8 mouse cellular contexts compared by ENCODE assay signal in the genomic region with DNA sequence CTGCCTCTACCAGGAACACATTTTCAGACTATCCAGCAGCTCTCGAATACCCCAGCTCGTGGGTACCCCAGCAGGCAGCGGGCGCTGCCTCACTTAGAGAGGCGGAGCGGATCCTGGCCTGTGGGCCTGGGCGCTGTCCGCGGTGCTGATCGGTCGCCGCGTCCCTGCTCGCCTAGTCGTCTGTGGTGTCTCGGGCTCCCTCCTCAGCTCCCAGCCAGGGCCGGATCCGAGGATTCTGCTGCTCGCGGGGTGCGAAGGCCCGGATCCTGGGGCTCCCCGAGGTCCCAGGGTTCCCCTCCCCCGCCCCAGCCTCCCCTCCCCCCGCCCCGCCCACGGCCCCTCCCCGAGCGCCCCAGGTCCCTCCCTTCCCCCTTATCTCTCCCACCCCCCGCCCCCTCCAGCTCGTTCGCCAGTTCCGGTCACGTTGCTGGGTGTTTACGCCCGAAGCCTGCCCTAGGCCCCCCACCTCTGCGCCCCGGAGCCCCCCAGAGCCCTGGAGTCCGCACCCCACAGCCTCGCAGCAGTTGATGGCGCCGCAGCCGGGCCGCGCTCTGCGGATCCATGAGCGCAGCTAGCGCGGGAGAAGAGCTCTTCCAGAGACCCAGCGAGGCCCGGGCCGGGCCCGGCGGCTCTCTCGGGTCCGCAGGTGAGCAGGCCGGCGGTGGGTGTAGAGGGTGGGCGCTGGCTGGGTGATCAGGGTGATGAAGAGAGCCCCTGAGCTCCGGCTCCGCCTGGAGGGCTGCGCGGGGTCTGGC. TPM values are rescaled to one million over a fixed set of nuclear protein-coding genes. Genes with fewer than 3 reads are reported as not detected.
DNase-seq lines count a peak whose midpoint lies in the region; ATAC-seq lines count a peak whose summit lies in the region.

A gene (plus strand): TSS at position 405 of the 755 bp plus-strand sequence.

- H3K4me1 ChIP-seq in heart, embryonic 10.5 days: peaks cover 11% of the 10 kb centered on the region
- peaks cover 7% of the 10 kb centered on the region; the same call in 1 of the 2 replicates for H3K4me1 ChIP-seq in kidney, embryonic 14.5 days (ENCODE audit: control insufficient read depth, insufficient read depth, low read length)
- H3K4me1 ChIP-seq in liver, embryonic 11.5 days (replicated peaks; ENCODE audit: control insufficient read depth, insufficient read depth, low read length): peaks cover 32% of the 10 kb centered on the region
- H3K4me1 ChIP-seq in stomach, embryonic 14.5 days (ENCODE audit: control insufficient read depth, insufficient read depth, low read length): no peaks in the 10 kb centered on the region

- ATAC-seq in erythroblast, adult 5-6 weeks (replicated peaks; ENCODE audit: low FRiP score, poor library complexity, severe bottlenecking): peak; percentile 59
- ATAC-seq in kidney, embryonic 14.5 days (ENCODE audit: low FRiP score, low TSS enrichment): peak; percentile 92
- ATAC-seq in liver, embryonic 11.5 days (replicated peaks; ENCODE audit: low FRiP score): peak; percentile 73
- ATAC-seq in stomach, embryonic 14.5 days (ENCODE audit: insufficient number of reproducible peaks, insufficient read depth, low FRiP score, low read depth): peak; percentile 81; the same call in 1 of the 2 replicates

- 1% methylated on average over 60 of the region's 63 CpGs for WGBS in heart, embryonic 10.5 days
- WGBS in kidney, embryonic 14.5 days: under 1% methylated on average over 54 of the region's 63 CpGs
- WGBS in liver, embryonic 11.5 days: under 1% methylated on average over 54 of the region's 63 CpGs
- WGBS in stomach, embryonic 14.5 days: under 1% methylated on average over 52 of the region's 63 CpGs

- H3K27ac ChIP-seq in heart, embryonic 10.5 days: peak within 1 kb of the TSS; percentile 76; the same call in 1 of the 2 replicates
- H3K27ac ChIP-seq in kidney, embryonic 14.5 days (ENCODE audit: low read depth, low read length): no peak within 1 kb of the TSS
- peak within 1 kb of the TSS; percentile 62; the same call in 1 of the 2 replicates for H3K27ac ChIP-seq in liver, embryonic 11.5 days (ENCODE audit: low read depth, low read length)
- no peak within 1 kb of the TSS for H3K27ac ChIP-seq in stomach, embryonic 14.5 days (ENCODE audit: low read length)

- H3K36me3 ChIP-seq in heart, embryonic 10.5 days: no peaks in the 10 kb centered on the region
- no peaks in the 10 kb centered on the region for H3K36me3 ChIP-seq in kidney, embryonic 14.5 days (ENCODE audit: control insufficient read depth, insufficient read depth, low read length)
- no peaks in the 10 kb centered on the region for H3K36me3 ChIP-seq in liver, embryonic 11.5 days (ENCODE audit: control insufficient read depth, insufficient read depth, low read length)
- no peaks in the 10 kb centered on the region for H3K36me3 ChIP-seq in stomach, embryonic 14.5 days (ENCODE audit: control insufficient read depth, insufficient read depth, low read length)

- no peaks in the 10 kb centered on the region for H3K9me3 ChIP-seq in heart, embryonic 10.5 days
- H3K9me3 ChIP-seq in kidney, embryonic 14.5 days (ENCODE audit: control insufficient read depth, low read length): no peaks in the 10 kb centered on the region; the same call in 1 of the 2 replicates
- H3K9me3 ChIP-seq in liver, embryonic 11.5 days (ENCODE audit: control insufficient read depth, low read length): no peaks in the 10 kb centered on the region
- H3K9me3 ChIP-seq in stomach, embryonic 14.5 days (ENCODE audit: control insufficient read depth, low read depth, low read length): no peaks in the 10 kb centered on the region

- peak within 1 kb of the TSS; percentile 63 for H3K4me3 ChIP-seq in heart, embryonic 10.5 days
- peak within 1 kb of the TSS; percentile 28 for H3K4me3 ChIP-seq in kidney, embryonic 14.5 days (ENCODE audit: low read length)
- peak within 1 kb of the TSS; percentile 76 for H3K4me3 ChIP-seq in liver, embryonic 11.5 days (ENCODE audit: low read depth, low read length)
- H3K4me3 ChIP-seq in stomach, embryonic 14.5 days (ENCODE audit: low read depth, low read length): peak within 1 kb of the TSS; percentile 26

- peak within 1 kb of the TSS; percentile 49 for H3K4me2 ChIP-seq in kidney, embryonic 14.5 days (replicated peaks; ENCODE audit: low read depth, low read length)
- H3K4me2 ChIP-seq in liver, embryonic 11.5 days: peak within 1 kb of the TSS; percentile 96
- H3K4me2 ChIP-seq in stomach, embryonic 14.5 days (replicated peaks; ENCODE audit: low read depth, low read length): peak within 1 kb of the TSS; percentile 49

- H3K27me3 ChIP-seq in heart, embryonic 10.5 days (ENCODE audit: insufficient read depth, poor library complexity, severe bottlenecking): peaks cover 65% of the 10 kb centered on the region
- peaks cover 23% of the 10 kb centered on the region for H3K27me3 ChIP-seq in kidney, embryonic 14.5 days (ENCODE audit: control insufficient read depth, insufficient read depth, low read length)
- H3K27me3 ChIP-seq in liver, embryonic 11.5 days (replicated peaks; ENCODE audit: control insufficient read depth, insufficient read depth, low read length): peaks cover 29% of the 10 kb centered on the region
- H3K27me3 ChIP-seq in stomach, embryonic 14.5 days (ENCODE audit: control insufficient read depth, insufficient read depth, low read length): peaks cover 10% of the 10 kb centered on the region

- DNase-seq in A20 (ENCODE audit: low read depth, low spot score): peak; percentile 39
- peak; percentile 75 for DNase-seq in brain, adult 2 months (ENCODE audit: low read depth, low spot score)
- DNase-seq in heart, embryonic 10.5 days (ENCODE audit: low spot score): peak; percentile 95
- DNase-seq in liver, embryonic 11.5 days (ENCODE audit: low spot score): peak; percentile 91
- DNase-seq in naive thymus-derived CD4-positive, alpha-beta T cell, adult 2 months (ENCODE audit: low read depth): peak; percentile 65

- H3K9ac ChIP-seq in kidney, embryonic 14.5 days (ENCODE audit: low read depth, low read length): no peak within 1 kb of the TSS
- H3K9ac ChIP-seq in liver, embryonic 11.5 days (ENCODE audit: low read depth, low read length): peak within 1 kb of the TSS; percentile 77
- no peak within 1 kb of the TSS; the same call in 1 of the 2 replicates for H3K9ac ChIP-seq in stomach, embryonic 14.5 days (replicated peaks; ENCODE audit: low read depth, low read length)

RNA-seq across cellular contexts. Expression of the gene that starts here (rescaled TPM):
- 91.3 and 114 TPM in 2 replicates for total RNA-seq in erythroblast, adult 5-6 weeks (2015; ENCODE audit: low replicate concordance)
- total RNA-seq in erythroblast, adult 5-6 weeks (2017; ENCODE audit: low replicate concordance): 89.9 and 92.6 TPM in 2 replicates
- 1.6 and 1.7 TPM in 2 replicates for polyA plus RNA-seq in heart, embryonic 10.5 days (2016; fragmentation: Nextera tagmentation; extraction: Ambion mirVana)
- 0.12 and 0.19 TPM in 2 replicates for polyA plus RNA-seq in kidney, embryonic 14.5 days (2014; fragmentation: Nextera tagmentation; extraction: Ambion mirVana)
- 5.3 and 5.5 TPM in 2 replicates for polyA plus RNA-seq in liver, embryonic 11.5 days (2014; fragmentation: Nextera tagmentation; extraction: Ambion mirVana)
- 0.61 and 0.86 TPM in 2 replicates for polyA plus RNA-seq in stomach, embryonic 14.5 days (2014; fragmentation: Nextera tagmentation; extraction: Ambion mirVana)

Comparison
In these comparisons a context has a peak if more than half of its experiments do, and no peak if none do; other contexts are left out.
1. Peak in ATAC-seq, H3K4me3 ChIP-seq and H3K4me2 ChIP-seq in kidney, embryonic 14.5 days; RNA of the gene not detected or under 1 TPM.
2. Peak in ATAC-seq, H3K4me3 ChIP-seq and H3K4me2 ChIP-seq in stomach, embryonic 14.5 days; RNA of the gene not detected or under 1 TPM.
3. DNase-seq: peak in every context shown above with its lines; median percentile 95 in heart, embryonic 10.5 days; 91 in liver, embryonic 11.5 days; 75 in brain, adult 2 months; 65 in naive thymus-derived CD4-positive, alpha-beta T cell, adult 2 months; 39 in A20.
4. H3K27ac ChIP-seq: peak in heart, embryonic 10.5 days (single experiment) and liver, embryonic 11.5 days (single experiment); none in kidney, embryonic 14.5 days (single experiment) and stomach, embryonic 14.5 days (single experiment).
5. H3K4me3 ChIP-seq: peak in every context shown above with its lines; median percentile 76 in liver, embryonic 11.5 days; 63 in heart, embryonic 10.5 days; 28 in kidney, embryonic 14.5 days; 26 in stomach, embryonic 14.5 days.
6. Peak in every context shown above with its lines, with median percentiles within 50 percentile points of each other: ATAC-seq and H3K4me2 ChIP-seq.